Mouse (Mus musculus): ENCODE results near the gene Actr1a.

The Actr1a gene

GRCm38 (mm10) chr19:46350168-46350932 is 45.2 kb downstream of the Actr1a start, which contains the start of gene 2310034G01Rik:
2310034G01Rik (minus strand) TSS chr19:46350302.
- no peak for DNase-seq (ENCODE audit: low read depth, low spot score)

DNA sequence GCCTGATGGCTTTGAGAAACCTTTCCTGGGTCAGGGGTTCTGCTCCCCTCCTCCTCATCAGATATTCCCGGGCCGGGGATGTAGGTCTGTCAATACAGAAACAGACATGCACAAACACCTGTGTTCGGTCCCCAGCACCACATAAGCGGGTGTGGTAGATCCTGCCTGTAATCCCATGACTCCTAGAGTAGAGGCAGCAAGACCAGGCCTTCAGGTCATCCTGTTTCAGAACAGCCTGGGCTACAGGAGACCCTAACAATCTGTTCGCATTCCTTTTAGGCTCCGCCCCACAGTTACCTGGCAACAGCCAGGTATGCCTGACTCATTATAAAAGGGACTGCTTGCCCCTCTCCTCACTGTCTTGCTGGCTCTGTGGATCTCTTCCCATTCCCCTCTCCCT is 46.0 kb downstream of the Actr1a start:
- DNase-seq (ENCODE audit: low read depth, low spot score) = no peak

GRCm38 (mm10) chr19:46348761-46349458 is 46.6 kb downstream of the Actr1a start:
- DNase-seq (ENCODE audit: low read depth, low spot score) = no peak

DNA sequence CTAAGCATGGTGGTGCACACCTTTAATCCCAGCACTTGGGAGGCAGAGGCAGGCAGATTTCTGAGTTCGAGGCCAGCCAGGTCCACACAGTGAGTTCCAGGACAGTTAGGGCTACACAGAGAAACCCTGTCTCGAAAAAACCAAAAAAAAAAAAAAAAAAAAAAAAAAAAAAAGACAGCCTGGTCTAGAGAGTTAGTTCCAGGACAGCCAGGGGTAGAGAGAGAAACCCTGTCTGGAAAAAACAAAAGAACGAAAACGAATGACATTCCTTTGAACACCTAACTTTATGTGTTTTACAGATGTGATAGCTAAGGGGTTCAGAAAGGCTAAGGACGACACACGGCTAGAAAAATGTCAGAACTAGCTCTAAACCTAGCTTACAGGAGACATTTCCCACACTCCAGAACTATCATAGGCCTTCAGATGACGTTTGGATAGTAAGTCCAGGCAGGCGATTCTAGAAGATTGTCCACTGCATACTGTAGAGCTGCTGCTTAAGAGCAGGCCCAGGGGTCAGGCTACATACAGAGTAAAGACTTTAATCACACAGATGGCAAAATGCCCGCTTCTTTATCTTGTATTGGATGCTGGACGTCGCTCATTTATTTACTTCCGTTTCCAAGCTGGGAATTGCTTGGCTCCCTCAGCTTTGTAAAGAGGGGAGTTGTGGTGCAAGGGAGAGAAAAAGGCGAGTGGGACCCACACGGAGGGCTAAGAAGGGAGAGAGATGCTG is 47.4 kb downstream of the Actr1a start:
- DNase-seq (ENCODE audit: low read depth, low spot score) = no peak

- no peak for DNase-seq (ENCODE audit: low read depth, low spot score)
Observed at GRCm38 (mm10) chr19:46347146-46347545, 48.4 kb downstream of the Actr1a start.

DNA sequence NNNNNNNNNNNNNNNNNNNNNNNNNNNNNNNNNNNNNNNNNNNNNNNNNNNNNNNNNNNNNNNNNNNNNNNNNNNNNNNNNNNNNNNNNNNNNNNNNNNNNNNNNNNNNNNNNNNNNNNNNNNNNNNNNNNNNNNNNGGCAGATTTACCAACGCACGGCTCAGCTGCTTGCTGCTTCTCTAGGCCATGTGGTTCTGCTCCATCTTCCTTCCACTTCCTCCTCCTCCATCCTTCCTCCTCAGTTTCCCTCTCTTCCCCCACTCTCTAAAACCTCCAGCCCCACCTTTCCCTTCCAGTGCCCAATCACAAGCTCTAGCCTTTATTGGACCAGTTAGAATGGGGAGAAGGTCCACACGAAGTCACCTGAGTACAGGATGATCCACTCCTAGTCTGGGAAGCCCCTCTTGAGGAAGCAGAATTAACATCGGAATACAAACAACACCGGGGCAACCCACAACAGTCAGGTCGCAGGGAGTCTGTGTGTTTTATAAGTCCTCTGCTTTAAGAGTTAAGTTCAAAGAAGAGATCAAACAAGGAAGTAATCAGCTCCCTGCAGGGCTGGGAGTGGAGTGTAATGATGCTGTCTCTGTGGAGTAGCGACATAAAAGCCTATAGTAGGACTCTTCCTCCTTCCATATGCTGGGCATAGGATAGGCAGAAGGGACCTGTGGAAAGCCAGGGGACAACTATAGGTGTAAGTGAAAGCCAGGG is 50.7 kb downstream of the Actr1a start:
- no peak for DNase-seq (ENCODE audit: low read depth, low spot score)

DNA sequence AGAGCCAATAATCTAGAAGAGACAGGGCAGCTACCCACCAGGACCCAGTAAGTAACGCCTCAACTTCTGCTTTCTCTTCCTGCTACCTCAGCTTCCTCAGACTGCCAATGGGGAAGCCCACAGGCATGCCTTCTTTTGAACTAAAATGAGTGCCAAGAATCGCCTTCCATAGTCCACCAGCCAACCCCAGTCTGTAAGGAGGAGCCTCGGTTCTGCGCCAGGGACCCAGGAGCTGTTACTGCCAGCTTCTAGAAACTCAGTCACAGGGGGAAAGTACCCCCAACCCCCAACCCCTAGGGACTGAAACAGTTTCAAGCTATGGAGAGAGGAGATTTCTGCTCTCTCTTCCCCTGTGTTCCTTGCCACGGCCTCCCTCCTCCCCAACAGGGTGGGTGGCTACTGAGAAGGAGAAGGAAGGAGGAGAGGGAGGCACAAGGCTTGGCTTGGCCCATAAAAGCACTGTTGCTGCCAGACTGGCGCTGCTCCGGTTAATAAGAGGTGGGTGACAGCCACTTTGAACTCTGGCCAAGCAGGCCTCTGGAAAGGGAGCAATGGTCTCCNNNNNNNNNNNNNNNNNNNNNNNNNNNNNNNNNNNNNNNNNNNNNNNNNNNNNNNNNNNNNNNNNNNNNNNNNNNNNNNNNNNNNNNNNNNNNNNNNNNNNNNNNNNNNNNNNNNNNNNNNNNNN is 56.1 kb downstream of the Actr1a start:
- DNase-seq (ENCODE audit: low read depth, low spot score) = no peak

DNA sequence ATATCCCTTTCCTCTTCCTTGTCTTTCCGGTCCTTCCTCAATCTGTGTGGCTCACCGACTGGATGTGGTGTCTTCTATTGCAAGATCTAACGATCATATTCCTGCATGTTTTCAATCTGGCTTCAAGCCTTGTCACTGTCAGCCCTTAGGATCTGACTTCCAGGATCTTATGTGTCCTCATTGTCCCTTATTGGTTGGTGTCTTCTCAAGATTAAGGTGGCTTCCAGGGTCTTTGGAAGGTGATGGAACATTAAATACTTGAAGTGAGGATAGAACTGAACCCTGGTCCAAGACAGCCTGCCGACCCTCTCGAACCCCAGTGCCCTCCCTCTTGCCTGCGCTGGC is 56.6 kb downstream of the Actr1a start:
- DNase-seq (ENCODE audit: low read depth, low spot score) = no peak

GRCm38 (mm10) chr19:46338331-46338936 is 57.1 kb downstream of the Actr1a start, which contains the start of gene Cuedc2:
Cuedc2 (minus strand) TSS chr19:46338702.
- peak; percentile 95 for DNase-seq (ENCODE audit: low read depth, low spot score)

GRCm38 (mm10) chr19:46337719-46338330 is 57.7 kb downstream of the Actr1a start:
- DNase-seq (ENCODE audit: low read depth, low spot score) = no peak

DNA sequence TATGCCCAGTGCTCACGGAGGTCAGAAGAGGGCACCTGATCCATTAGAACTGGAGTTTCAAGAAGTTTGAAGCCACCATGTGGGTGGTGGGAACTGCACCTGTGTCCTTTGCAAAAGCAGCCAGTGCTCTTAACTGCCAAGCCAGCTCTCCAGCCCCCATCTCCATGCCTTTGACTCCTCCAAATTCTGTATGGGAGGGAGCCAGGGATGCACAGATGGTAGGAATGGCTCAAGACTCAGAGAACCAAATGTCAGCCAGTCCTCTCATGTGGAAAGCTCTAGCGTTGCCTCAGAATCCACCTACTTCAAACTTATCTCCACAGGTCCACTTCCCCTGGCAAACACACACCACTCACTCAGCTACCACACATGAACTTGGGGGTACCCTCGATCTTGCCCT is 61.6 kb downstream of the Actr1a start:
- no peak for DNase-seq (ENCODE audit: low read depth, low spot score)

GRCm38 (mm10) chr19:46332721-46333339 is 62.7 kb downstream of the Actr1a start:
- no peak for DNase-seq (ENCODE audit: low read depth, low spot score)

DNA sequence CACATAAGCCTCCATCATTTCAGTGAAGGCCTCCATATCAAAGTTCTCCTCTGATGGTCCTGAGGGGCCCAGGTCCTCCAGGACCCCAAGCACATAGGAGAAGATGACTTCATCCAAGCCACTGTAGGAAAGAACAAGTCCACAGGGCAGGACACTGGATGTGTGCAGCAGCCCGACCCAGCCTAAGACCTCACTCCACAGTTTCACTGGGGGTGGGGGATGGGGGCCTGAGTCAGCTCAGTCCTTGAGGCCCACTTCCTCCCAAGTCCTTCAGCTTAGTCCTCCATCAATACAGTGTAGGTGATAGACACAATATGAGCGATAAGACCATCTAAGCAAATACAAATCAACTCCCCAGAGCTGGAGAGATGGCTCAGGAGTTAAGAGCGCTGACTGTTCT is 63.6 kb downstream of the Actr1a start:
- DNase-seq (ENCODE audit: low read depth, low spot score) = no peak

DNA sequence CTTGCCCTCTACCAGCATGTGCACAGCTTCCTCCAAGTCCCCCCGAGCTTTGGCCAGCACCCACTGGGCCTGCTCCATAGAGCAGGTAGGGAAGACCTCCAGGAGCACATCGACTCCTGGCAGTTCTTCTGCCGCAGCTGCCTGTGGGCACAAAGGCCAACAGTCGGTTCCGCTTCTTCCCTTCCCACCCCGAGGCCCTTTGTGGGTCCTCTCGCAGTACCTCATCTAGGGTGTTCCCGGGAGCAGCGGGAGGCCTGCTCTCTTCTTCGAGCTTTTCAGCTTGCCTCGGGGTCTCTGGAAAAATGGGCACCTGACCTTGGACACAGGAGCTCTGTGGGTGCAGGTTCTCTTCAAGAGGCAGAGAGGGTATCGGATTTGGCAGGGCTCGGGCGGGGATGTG is 64.2 kb downstream of the Actr1a start:
- DNase-seq (ENCODE audit: low read depth, low spot score) = no peak

DNA sequence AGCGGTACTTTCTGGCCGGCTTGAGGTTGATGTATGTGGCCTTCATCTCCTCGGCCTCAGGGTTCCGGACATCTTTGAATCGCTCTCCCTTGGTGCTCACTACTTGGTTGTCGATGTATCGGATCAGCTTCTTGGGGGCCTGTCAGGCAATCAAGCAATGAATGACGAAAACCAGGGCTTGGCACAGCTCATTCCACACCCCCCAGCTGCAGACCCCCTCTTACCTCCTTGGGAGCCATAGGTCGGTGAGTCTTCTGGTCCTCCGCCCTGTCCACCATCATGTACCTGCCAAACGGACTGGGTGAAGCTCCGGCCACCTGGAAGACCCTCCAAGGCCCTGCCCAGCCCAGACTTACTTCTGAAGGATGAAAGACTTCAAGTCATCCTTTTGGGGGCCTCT is 64.9 kb downstream of the Actr1a start:
- no peak for DNase-seq (ENCODE audit: low read depth, low spot score)

GRCm38 (mm10) chr19:46329951-46330350 is 65.6 kb downstream of the Actr1a start:
- DNase-seq (ENCODE audit: low read depth, low spot score) = peak; percentile 68

DNA sequence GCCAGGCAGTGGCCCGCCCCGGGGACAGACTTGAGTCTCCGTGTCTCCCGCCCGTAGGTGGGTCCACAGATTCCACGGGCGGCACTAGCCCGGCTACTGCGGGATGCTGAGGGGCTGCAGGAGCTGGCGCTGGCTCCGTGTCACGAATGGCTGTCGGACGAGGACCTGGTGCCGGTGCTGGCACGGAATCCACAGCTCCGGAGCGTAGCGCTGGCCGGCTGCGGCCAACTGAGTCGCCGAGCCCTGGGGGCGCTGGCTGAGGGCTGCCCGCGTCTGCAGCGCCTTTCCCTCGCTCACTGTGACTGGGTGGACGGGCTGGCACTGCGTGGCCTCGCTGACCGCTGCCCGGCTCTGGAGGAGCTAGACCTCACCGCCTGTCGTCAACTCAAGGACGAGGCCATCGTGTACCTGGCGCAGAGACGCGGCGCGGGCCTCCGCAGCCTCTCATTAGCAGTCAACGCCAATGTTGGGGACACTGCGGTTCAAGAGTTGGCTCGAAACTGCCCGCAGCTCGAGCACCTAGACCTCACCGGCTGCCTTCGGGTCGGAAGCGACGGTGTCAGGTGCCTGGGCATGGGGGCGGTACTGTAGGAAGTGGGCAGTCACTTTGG is 66.4 kb downstream of the Actr1a start:
- no peak for DNase-seq (ENCODE audit: low read depth, low spot score)

DNA sequence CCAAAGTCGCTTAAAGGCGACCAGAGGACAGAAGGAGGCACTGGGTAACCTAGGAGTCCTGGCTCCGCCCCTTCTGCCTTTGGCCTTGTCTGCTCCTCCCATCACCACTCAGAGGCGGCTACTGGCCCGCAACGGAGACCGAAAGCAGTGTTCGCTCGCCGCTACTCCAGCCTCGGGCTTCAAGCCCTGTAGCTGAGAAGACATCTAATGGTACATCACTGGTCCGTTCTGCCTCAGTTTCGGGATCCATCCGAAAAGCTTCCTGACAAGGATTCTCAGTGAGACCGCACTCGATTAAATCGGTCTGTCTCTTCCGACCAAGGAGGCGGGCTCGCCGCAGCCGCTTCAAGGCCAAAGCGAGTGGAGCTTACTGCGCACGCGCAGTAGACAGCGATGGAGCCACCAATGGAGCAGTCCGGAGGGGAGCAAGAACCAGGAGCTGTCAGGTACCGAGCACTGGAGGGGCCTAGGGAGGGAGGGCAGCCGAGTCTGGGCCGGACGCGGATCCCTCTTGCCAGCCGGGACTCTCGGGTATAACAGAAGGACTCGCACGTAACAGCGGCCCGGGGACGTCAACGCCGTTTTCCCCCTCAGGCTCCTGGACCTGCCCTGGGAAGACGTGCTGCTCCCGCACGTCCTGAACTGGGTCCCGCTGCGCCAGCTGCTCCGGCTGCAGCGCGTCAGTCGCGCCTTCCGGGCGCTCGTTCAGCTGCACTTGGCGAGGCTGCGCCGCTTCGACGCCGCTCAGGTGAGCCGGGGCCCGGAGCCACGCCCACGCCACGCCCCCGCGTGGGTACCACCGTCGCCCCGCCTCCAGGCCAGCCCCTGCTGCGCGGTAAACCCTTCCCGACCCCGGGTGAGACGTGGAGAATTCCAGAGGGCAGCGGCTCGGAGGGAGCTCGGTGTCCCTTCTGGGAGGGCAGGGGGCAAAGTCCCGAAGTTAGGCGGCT is 67.2 kb downstream of the Actr1a start, which contains the start of gene Fbxl15:
Fbxl15 (plus strand) TSS at position 104 of the 950 bp plus-strand sequence.
- peak; percentile 94 for DNase-seq (ENCODE audit: low read depth, low spot score)

All from c-Kit-negative CD71-positive TER-119-positive erythroid progenitor cells, embryonic 14.5 days (primary cell).